Mouse (Mus musculus): Measurements from ENCODE around the gene March6. TPM values are rescaled to one million over a fixed set of nuclear protein-coding genes. Genes with fewer than 3 reads are reported as not detected.

The March6 gene
- polyA plus RNA-seq, 1 experiment from 2014 or later = 15.4 TPM

GRCm38 (mm10) chr15:31422649-31423369 is 108.0 kb downstream of the March6 start:
- 38% methylated on average over 7 of the region's 7 CpGs for WGBS
- no peak for ATAC-seq
- H3K4me1 ChIP-seq (replicated peaks; ENCODE audit: control insufficient read depth, insufficient read depth, low read length) = no peaks in the 10 kb centered on the region
- H3K36me3 ChIP-seq (ENCODE audit: control insufficient read depth, insufficient read depth) = no peaks in the 10 kb centered on the region
- H3K9me3 ChIP-seq (ENCODE audit: control insufficient read depth) = no peaks in the 10 kb centered on the region
- H3K27ac ChIP-seq (ENCODE audit: low read depth, low read length) = no peak overlapping the region
- no peak for TF ChIP-seq CTCF (IDR thresholded peaks at IDR 0.05; ENCODE audit: low read depth)
- no peak overlapping the region for H3K9ac ChIP-seq (ENCODE audit: low read depth, low read length)
- H3K27me3 ChIP-seq (replicated peaks; ENCODE audit: control insufficient read depth, insufficient read depth, low read length) = no peaks in the 10 kb centered on the region
- H3K4me3 ChIP-seq (ENCODE audit: low read depth, low read length) = no peak overlapping the region
- no peak overlapping the region for H3K4me2 ChIP-seq (replicated peaks; ENCODE audit: low read depth)

- WGBS = 47% methylated on average over 9 of the region's 9 CpGs
- Histone ChIP-seq H3K4me3 (ENCODE audit: low read depth, low read length) (no peak overlapping the region), H3K9me3 (ENCODE audit: control insufficient read depth) (no peaks in the 10 kb centered on the region), H3K4me2 (replicated peaks; ENCODE audit: low read depth) (no peak overlapping the region), H3K9ac (ENCODE audit: low read depth, low read length) (no peak overlapping the region), H3K27ac (ENCODE audit: low read depth, low read length) (no peak overlapping the region), H3K4me1 (replicated peaks; ENCODE audit: control insufficient read depth, insufficient read depth, low read length) (no peaks in the 10 kb centered on the region), H3K36me3 (ENCODE audit: control insufficient read depth, insufficient read depth) (no peaks in the 10 kb centered on the region), H3K27me3 (replicated peaks; ENCODE audit: control insufficient read depth, insufficient read depth, low read length) (no peaks in the 10 kb centered on the region)
- ATAC-seq = no peak
- TF ChIP-seq CTCF (IDR thresholded peaks at IDR 0.05; ENCODE audit: low read depth) = peak; percentile 73
Observed at GRCm38 (mm10) chr15:31419037-31419436, 111.8 kb downstream of the March6 start.

- Histone ChIP-seq H3K36me3 (ENCODE audit: control insufficient read depth, insufficient read depth) (no peaks in the 10 kb centered on the region), H3K4me1 (replicated peaks; ENCODE audit: control insufficient read depth, insufficient read depth, low read length) (no peaks in the 10 kb centered on the region), H3K27me3 (replicated peaks; ENCODE audit: control insufficient read depth, insufficient read depth, low read length) (no peaks in the 10 kb centered on the region), H3K9ac (ENCODE audit: low read depth, low read length) (no peak overlapping the region), H3K4me2 (replicated peaks; ENCODE audit: low read depth) (no peak overlapping the region), H3K4me3 (ENCODE audit: low read depth, low read length) (no peak overlapping the region), H3K27ac (ENCODE audit: low read depth, low read length) (no peak overlapping the region), H3K9me3 (ENCODE audit: control insufficient read depth) (no peaks in the 10 kb centered on the region)
- WGBS = 18% methylated on average over 7 of the region's 7 CpGs
- no peak for ATAC-seq
- TF ChIP-seq CTCF (IDR thresholded peaks at IDR 0.05; ENCODE audit: low read depth) = no peak
Observed at GRCm38 (mm10) chr15:31418686-31419024, 112.2 kb downstream of the March6 start.

- H3K4me2 ChIP-seq (replicated peaks; ENCODE audit: low read depth) = no peak overlapping the region; the same call in 1 of the 2 replicates
- 46% methylated on average over 21 of the region's 21 CpGs for WGBS
Observed at GRCm38 (mm10) chr15:31417796-31418685, 112.8 kb downstream of the March6 start.

GRCm38 (mm10) chr15:31417409-31417795 is 113.5 kb downstream of the March6 start:
- Histone ChIP-seq H3K36me3 (ENCODE audit: control insufficient read depth, insufficient read depth) (no peaks in the 10 kb centered on the region), H3K9me3 (ENCODE audit: control insufficient read depth) (no peaks in the 10 kb centered on the region), H3K4me1 (replicated peaks; ENCODE audit: control insufficient read depth, insufficient read depth, low read length) (no peaks in the 10 kb centered on the region), H3K4me3 (ENCODE audit: low read depth, low read length) (no peak overlapping the region), H3K4me2 (replicated peaks; ENCODE audit: low read depth) (no peak overlapping the region), H3K27ac (ENCODE audit: low read depth, low read length) (no peak overlapping the region), H3K27me3 (replicated peaks; ENCODE audit: control insufficient read depth, insufficient read depth, low read length) (no peaks in the 10 kb centered on the region), H3K9ac (ENCODE audit: low read depth, low read length) (no peak overlapping the region)
- TF ChIP-seq CTCF (IDR thresholded peaks at IDR 0.05; ENCODE audit: low read depth) = no peak
- 61% methylated on average over 6 of the region's 6 CpGs for WGBS
- ATAC-seq = no peak

More at GRCm38 (mm10) chr15:31417796-31418685, 112.8 kb downstream of the March6 start:
- Histone ChIP-seq H3K9ac (ENCODE audit: low read depth, low read length) (no peak overlapping the region), H3K36me3 (ENCODE audit: control insufficient read depth, insufficient read depth) (no peaks in the 10 kb centered on the region), H3K4me3 (ENCODE audit: low read depth, low read length) (no peak overlapping the region), H3K9me3 (ENCODE audit: control insufficient read depth) (no peaks in the 10 kb centered on the region), H3K4me1 (replicated peaks; ENCODE audit: control insufficient read depth, insufficient read depth, low read length) (no peaks in the 10 kb centered on the region), H3K27me3 (replicated peaks; ENCODE audit: control insufficient read depth, insufficient read depth, low read length) (no peaks in the 10 kb centered on the region), H3K27ac (ENCODE audit: low read depth, low read length) (no peak overlapping the region)
- TF ChIP-seq CTCF (IDR thresholded peaks at IDR 0.05; ENCODE audit: low read depth) = no peak
- no peak for ATAC-seq

GRCm38 (mm10) chr15:31415181-31415580 is 115.7 kb downstream of the March6 start:
- Histone ChIP-seq H3K27me3 (replicated peaks; ENCODE audit: control insufficient read depth, insufficient read depth, low read length) (no peaks in the 10 kb centered on the region), H3K36me3 (ENCODE audit: control insufficient read depth, insufficient read depth) (no peaks in the 10 kb centered on the region)

More at GRCm38 (mm10) chr15:31415181-31415580, 115.7 kb downstream of the March6 start:
- no peak overlapping the region for H3K27ac ChIP-seq (ENCODE audit: low read depth, low read length)
- H3K9ac ChIP-seq (ENCODE audit: low read depth, low read length) = no peak overlapping the region
- no peaks in the 10 kb centered on the region for H3K9me3 ChIP-seq (ENCODE audit: control insufficient read depth)
- H3K4me2 ChIP-seq (replicated peaks; ENCODE audit: low read depth) = no peak overlapping the region
- no peak for TF ChIP-seq CTCF (IDR thresholded peaks at IDR 0.05; ENCODE audit: low read depth)
- no peak for ATAC-seq
- no peak overlapping the region for H3K4me3 ChIP-seq (ENCODE audit: low read depth, low read length)
- H3K4me1 ChIP-seq (replicated peaks; ENCODE audit: control insufficient read depth, insufficient read depth, low read length) = no peaks in the 10 kb centered on the region
- WGBS = 55% methylated on average over 4 of the region's 4 CpGs

Data from intestine, postnatal 0 days (tissue).